Mouse (Mus musculus): ENCODE measurements around the gene Rnf185. TPM values are rescaled to one million over a fixed set of nuclear protein-coding genes. Genes with fewer than 3 reads are reported as not detected.

Gene Rnf185
- polyA plus RNA-seq, 3 experiments from 2014 or later, result 16.8 to 28.4 (median 21.9) TPM

GRCm38 (mm10) chr11:3390789-3391188, 61.4 kb downstream of the Rnf185 start:
- ATAC-seq, result no peak

- no peak for ATAC-seq
Observed at GRCm38 (mm10) chr11:3389996-3390395, 62.2 kb downstream of the Rnf185 start.

GRCm38 (mm10) chr11:3387482-3388196, 64.5 kb downstream of the Rnf185 start:
- no peak for ATAC-seq

GRCm38 (mm10) chr11:3386941-3387368, 65.2 kb downstream of the Rnf185 start:
- ATAC-seq, result peak; percentile 92

GRCm38 (mm10) chr11:3382602-3383594, 69.3 kb downstream of the Rnf185 start:
- no peak for ATAC-seq

GRCm38 (mm10) chr11:3381148-3381814, 70.9 kb downstream of the Rnf185 start:
- no peak for ATAC-seq

GRCm38 (mm10) chr11:3379427-3379826, 72.7 kb downstream of the Rnf185 start:
- no peak for ATAC-seq

- ATAC-seq, result no peak
Observed at GRCm38 (mm10) chr11:3374741-3375140, 77.4 kb downstream of the Rnf185 start.

GRCm38 (mm10) chr11:3374293-3374645, 77.9 kb downstream of the Rnf185 start:
- no peak for ATAC-seq

GRCm38 (mm10) chr11:3373591-3374292, 78.4 kb downstream of the Rnf185 start:
- ATAC-seq, result no peak

GRCm38 (mm10) chr11:3371599-3372295, 80.4 kb downstream of the Rnf185 start:
- no peak for ATAC-seq

- peak; percentile 90 for ATAC-seq
Observed at GRCm38 (mm10) chr11:3370928-3371598, 81.1 kb downstream of the Rnf185 start.

GRCm38 (mm10) chr11:3370162-3370561, 82.0 kb downstream of the Rnf185 start:
- ATAC-seq, result no peak

GRCm38 (mm10) chr11:3369449-3369848, 82.7 kb downstream of the Rnf185 start:
- ATAC-seq, result no peak

GRCm38 (mm10) chr11:3368983-3369382, 83.2 kb downstream of the Rnf185 start:
- no peak for ATAC-seq

GRCm38 (mm10) chr11:3366411-3366810, 85.8 kb downstream of the Rnf185 start:
- ATAC-seq, result no peak

Other genes with a start within 250 kb of the Rnf185 start
- gene Eif4enif1, start 250.0 kb downstream of the Rnf185 start, polyA plus RNA-seq (2017; shearing (Covaris generic)), result 10 to 100 TPM; 57.1 to 81.6 (median 75.7) TPM
- gene Drg1, start 185.9 kb downstream of the Rnf185 start, polyA plus RNA-seq (2017; shearing (Covaris generic)), result 100 to 1,000 TPM; 162 to 177 (median 172) TPM
- 10 to 100 TPM; 15.5 to 19.6 (median 16.0) TPM for gene Patz1, start 163.5 kb downstream of the Rnf185 start, polyA plus RNA-seq (2017; shearing (Covaris generic))
- gene Pik3ip1, start 122.0 kb downstream of the Rnf185 start, polyA plus RNA-seq (2017; shearing (Covaris generic)), result 10 to 100 TPM; 11.5 to 59.1 (median 35.3) TPM
- gene Limk2, start 43.2 kb downstream of the Rnf185 start, polyA plus RNA-seq (2017; shearing (Covaris generic)), result 10 to 100 TPM; 84.8 to 90.3 (median 87.8) TPM
- under 1 TPM in 2 of 3 experiments, not detected in 1; 0.12 to 0.28 TPM for gene Pla2g3, start 35.9 kb upstream of the Rnf185 start, polyA plus RNA-seq (2017; shearing (Covaris generic))
- gene Inpp5j, start 52.5 kb upstream of the Rnf185 start, polyA plus RNA-seq (2017; shearing (Covaris generic)), result not detected
- 10 to 100 TPM in 1 of 3 experiments, 1 to 10 TPM in 2; 5.6 to 20.7 (median 8.1) TPM for gene Selenom, start 62.3 kb upstream of the Rnf185 start, polyA plus RNA-seq (2017; shearing (Covaris generic))
- 1 to 10 TPM; 1.5 to 7.4 (median 4.3) TPM for gene Smtn, start 88.2 kb upstream of the Rnf185 start, polyA plus RNA-seq (2017; shearing (Covaris generic))
- 10 to 100 TPM in 2 of 3 experiments, 1 to 10 TPM in 1; 5.9 to 12.6 (median 10.4) TPM for gene Morc2a, start 196.8 kb upstream of the Rnf185 start, polyA plus RNA-seq (2017; shearing (Covaris generic))

All from inflammation-experienced regulatory T-cells, adult 6 months (primary cell).